Mouse (Mus musculus) left cerebral cortex, postnatal 14 days (tissue): ENCODE data around the gene Brap. TPM values are rescaled to one million over a fixed set of nuclear protein-coding genes. Genes with fewer than 3 reads are reported as not detected.
"Not testable (repeated sequence)": the region's sequence is repeated elsewhere in the genome, so short reads cannot be mapped to it uniquely, and the experiment has no call there.

Experiments used
- DNase-seq, 2 experiments: peaks; one replicate each; pipeline ENCODE4 v3.0.0; 2021 to 2022; ENCODE audit warnings: low spot score in 2 of 2, mixed read lengths in 1 of 2
- intact Hi-C: fragments of 180-260 bp; cut with DNase I; formaldehyde crosslinking; loops from one replicate; pipeline ENCODE4 v1.15.1; 2025
- total RNA-seq, 2 experiments: library from RNA; stranded (reverse); gene quantifications; 2 replicates each; pipeline ENCODE4 v1.2.3; 2021

Gene Brap
- total RNA-seq, 2 experiments from 2014 or later, result 55.0 to 59.1 TPM

DNA sequence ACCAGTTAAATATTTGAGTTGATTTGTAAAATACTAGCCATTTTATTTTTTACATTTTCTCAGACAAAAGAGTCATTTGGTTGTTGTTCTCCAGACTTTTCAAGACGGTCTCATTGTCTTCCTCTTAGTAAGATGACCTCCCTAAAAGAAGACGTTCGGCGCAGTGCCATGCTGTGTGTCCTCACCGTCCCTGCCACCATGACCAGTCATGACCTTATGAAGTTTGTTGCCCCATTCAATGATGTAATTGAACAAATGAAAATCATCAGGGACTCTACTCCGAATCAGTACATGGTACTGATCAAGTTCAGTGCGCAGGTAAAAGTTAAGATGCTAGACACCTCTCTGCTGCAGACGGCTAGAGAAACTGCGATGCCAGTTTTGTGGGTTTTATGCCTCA, 4.6 kb downstream of the Brap start:
- intact Hi-C loops, result no loop called here
- DNase-seq, result no peak

- intact Hi-C loops, result no loop called here
- DNase-seq, result no peak
Measured at GRCm38 (mm10) chr5:121667067-121667466, 6.7 kb downstream of the Brap start.

DNA sequence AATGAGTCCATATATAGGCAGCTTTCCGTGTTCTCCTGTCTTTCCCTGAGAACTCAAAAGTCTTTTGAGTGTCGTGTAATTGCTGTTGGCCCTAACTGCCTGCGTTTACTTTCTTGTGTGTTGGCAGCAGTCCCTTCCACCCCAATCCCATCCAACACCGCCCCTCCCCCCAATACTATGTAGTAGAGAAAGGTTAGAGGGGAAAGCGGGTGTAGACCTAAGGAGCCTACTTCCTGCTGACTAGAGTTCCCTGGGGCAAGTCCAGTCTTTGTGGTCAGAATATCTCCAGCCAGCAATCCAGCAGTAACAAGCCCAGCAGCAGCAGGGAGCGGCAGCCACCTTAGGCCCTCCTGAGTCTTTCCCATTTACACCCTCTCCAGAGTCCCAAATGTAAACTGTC, 8.0 kb downstream of the Brap start:
- intact Hi-C loops, result no loop called here
- DNase-seq, result no peak

DNA sequence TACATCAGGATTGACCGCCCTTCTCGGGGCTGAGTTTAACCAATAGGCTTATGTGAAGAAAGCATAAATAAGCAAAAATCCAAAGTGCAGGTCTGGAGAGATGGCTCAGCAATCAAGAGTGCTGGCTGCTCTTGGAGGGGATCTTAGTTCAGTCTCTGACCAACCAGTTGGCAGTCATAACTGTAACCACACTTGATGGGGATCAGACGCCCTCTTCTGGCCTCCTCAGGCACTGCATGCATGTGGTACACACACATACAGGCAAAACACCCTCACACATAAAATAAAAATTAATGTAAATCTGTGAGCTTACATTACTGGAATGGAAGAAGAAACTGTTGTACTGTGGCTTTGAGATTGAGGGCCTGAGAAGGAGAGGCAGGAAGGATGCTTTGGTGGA, 10.0 kb downstream of the Brap start:
- intact Hi-C loops, result no loop called here

DNA sequence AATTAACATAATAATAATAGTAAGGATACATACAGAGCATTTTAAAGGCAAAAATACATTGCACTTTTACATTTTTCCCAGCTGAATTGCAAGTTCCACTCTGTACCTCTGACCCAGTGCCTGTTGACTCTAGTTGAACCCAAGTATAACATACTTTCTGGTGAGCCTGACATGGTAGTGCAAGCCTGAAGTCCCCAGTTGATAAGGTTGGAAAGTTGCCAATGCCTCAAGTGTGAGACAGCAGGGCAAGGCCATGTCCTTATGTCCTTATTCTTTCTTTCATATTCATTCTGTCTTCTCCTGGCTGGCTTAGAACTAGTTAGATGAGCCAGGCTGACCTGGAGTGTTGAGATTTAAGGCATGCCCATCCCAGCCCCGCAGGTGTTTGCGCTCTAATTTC, 21.9 kb downstream of the Brap start:
- intact Hi-C loops, result no loop called here

More for the DNA sequence above, 10.0 kb downstream of the Brap start:
- peak in 1 of 2 experiments; percentile 56 for DNase-seq

GRCm38 (mm10) chr5:121685495-121685894, 25.1 kb downstream of the Brap start:
- intact Hi-C loops, result no loop called here
- no peak for DNase-seq

More for the DNA sequence above, 21.9 kb downstream of the Brap start:
- DNase-seq, result no peak

DNA sequence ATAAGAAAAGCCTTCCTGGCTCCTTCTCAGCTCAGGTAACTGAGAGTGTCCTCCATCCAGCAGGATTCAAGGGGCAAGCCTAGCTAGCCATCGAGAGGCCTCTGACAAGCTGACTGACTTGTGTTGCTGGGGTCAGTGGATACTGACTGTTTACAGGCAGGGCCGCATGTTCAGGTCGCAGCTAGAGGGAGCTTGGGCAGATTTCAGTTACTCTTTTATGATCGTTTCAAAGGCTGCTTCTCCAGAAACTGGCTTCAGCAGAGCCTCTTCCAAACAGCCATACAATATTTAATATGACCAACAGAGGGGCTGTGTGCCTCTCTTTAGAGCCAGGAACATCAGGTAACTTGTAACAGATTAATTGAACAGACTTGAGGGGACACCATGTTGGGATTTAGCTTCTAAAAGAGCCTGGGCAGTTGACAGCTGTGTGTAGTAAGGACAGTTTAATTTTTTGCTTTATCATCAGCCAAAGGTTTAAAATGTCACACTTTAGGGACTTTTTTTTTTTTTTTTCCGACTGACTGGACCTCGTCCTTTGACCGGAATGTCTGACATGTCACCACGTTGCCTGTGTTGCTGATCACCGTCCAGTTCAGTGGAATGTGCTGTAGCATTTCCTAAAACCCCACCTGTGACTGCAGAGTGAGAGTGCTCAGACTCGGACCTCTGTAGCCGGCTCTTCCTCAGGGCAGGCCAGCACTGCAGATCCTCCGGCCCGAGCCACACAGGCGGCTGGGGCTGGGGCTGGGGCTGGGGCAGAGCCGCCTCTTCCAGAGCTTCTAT, 25.9 kb downstream of the Brap start:
- intact Hi-C loops, result no loop called here
- DNase-seq, result no peak

DNA sequence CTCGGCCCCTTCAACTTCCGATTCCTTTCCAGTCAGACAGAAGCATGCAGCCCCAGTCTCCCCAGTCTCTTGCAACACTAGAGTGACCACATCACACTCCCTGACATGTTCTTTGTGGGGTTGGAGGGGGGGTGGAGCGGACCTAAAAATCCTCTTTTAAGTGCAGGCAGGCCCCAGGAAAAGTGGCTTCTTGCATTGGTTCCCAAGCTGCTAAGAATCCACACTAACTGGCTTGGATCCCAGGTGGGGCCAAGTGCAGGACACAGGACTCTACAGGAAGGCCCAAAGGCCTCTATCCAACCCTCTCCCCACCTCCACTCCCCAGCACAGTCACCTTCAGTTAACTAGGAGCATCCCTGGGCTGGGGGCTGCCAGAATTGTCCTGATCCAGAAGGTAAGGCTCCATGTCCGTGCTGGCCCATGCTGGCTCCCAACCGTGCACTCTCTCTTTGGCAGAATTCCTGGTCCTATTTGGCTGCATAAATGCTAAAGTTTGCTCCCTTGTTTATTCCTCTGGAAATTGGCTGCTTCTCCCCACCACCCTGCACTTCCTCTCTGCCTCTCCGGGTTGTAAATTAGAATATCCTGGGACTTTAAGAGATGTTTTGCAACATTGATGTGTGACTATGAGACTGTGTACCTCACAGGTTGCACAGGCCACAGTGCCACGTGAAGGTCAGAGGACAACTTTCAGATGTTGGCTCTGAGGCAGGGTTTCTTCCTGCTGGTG, 30.3 kb downstream of the Brap start:
- intact Hi-C loops, result no loop called here
- DNase-seq, result no peak

DNA sequence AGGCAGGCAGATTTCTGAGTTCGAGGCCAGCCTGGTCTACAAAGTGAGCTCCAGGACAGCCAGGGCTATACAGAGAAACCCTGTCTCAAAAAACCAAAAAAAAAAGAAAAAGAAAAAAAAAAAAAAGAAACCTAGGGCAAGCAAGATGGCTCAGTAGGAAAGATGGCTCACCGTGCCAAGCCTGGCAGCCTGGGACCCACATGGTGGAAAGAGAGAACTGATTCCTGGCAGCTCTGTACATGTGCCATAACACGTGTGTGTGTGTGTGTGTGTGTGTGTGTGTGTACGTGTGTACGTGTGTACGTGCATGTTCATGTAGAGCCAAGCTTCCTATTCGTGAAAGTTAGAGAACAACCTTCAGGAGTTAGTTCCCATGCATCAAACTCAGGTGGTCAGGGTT, 31.1 kb downstream of the Brap start:
- DNase-seq, intact Hi-C loops: not testable (repeated sequence)

DNA sequence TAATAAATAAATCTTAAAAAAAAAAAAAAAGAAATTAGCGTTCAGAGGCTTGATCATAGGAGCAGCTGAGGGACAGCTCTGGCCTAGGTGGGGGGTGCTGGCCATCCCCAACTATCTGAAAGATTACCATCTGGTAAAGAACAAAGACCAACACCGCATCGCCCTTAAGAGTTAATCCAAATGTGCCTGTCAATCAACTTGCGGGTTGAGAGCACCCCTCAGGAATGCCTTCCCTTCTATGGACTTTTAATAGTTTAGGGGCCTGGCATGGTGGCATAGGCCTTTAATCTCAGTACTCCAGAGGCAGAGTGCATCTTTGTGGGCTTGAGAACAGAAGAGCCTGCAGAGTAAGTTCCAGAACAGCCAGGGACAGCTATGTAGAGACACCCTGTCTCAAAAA, 32.5 kb downstream of the Brap start:
- no peak for DNase-seq
- intact Hi-C loops, result no loop called here

GRCm38 (mm10) chr5:121696761-121697160, 36.4 kb downstream of the Brap start:
- no peak for DNase-seq
- intact Hi-C loops, result no loop called here

DNA sequence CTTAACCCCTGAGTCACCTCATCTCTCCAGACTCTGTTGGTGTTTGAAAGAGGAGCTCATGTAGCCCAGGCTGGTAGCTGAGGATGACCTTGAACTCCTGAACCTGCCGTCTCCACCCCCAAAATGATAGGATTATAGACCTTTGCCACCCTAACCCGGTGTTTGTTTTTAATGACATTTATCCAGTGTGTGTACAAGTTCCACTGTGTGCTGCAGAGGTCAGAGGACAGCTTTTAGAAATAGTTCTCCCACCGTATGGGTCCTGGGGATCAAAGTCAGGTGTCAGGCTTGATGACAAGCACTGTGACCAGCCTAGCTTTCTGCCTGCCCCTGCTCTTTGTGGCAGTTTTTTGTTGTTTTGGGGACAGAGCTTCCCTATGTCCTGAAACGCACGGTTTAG, 39.5 kb downstream of the Brap start:
- intact Hi-C loops, result no loop called here
- DNase-seq, result no peak

DNA sequence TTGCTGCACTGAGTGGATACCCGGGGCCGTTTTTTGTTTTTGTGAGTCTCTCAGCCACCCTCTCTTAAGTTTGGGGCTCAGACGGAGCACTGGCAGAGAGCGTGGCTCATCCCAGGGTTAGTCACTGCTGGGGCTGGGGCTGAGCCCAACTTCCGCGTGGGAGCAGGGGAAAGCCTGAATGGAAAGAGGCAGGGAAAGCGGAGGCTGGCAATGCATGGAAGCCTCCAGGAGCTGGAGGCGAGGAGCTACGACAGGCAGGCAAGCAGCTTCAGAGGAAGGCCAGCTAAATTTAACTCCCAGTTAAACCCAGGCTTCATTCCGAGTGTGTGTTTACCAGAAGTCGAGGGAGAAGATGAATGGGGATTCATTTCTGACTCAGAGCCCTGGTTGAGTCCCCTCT, 40.1 kb downstream of the Brap start:
- intact Hi-C loops, result no loop called here
- peak; percentile 72 to 74 for DNase-seq

GRCm38 (mm10) chr5:121701111-121701769, 40.9 kb downstream of the Brap start:
- DNase-seq, result no peak
- intact Hi-C loops, result no loop called here

GRCm38 (mm10) chr5:121703341-121703740, 43.0 kb downstream of the Brap start:
- no peak for DNase-seq
- intact Hi-C loops, result no loop called here

- intact Hi-C loops, result no loop called here
- DNase-seq, result peak; percentile 14 to 54
Measured at GRCm38 (mm10) chr5:121704512-121705248, 44.3 kb downstream of the Brap start.

- DNase-seq, result no peak
- intact Hi-C loops, result loop anchor here (5.0 kb wide), 1 partner anchor 132 kb away; no protein-coding TSS in a partner anchor
Measured at GRCm38 (mm10) chr5:121710402-121710801, 50.0 kb downstream of the Brap start.

DNA sequence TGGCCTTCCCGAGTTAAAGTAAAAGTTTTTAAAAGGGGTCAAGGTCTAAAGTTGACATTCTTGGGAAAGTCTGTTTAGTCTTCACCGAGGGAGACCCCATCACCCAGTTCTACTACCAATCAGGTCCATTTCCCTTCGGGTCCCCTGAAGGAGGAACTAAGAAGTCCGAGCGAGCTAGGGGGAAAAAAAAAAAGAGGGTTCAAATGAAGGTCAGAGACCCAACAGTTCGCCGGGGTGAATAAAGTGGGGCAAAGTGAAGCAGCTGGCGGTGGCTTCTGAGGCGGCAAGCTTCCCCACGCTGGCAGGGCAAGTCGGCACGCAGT, 50.4 kb downstream of the Brap start:
- intact Hi-C loops, result loop anchor here (5.0 kb wide), 1 partner anchor 131 kb away; no protein-coding TSS in a partner anchor
- DNase-seq, result no peak

DNA sequence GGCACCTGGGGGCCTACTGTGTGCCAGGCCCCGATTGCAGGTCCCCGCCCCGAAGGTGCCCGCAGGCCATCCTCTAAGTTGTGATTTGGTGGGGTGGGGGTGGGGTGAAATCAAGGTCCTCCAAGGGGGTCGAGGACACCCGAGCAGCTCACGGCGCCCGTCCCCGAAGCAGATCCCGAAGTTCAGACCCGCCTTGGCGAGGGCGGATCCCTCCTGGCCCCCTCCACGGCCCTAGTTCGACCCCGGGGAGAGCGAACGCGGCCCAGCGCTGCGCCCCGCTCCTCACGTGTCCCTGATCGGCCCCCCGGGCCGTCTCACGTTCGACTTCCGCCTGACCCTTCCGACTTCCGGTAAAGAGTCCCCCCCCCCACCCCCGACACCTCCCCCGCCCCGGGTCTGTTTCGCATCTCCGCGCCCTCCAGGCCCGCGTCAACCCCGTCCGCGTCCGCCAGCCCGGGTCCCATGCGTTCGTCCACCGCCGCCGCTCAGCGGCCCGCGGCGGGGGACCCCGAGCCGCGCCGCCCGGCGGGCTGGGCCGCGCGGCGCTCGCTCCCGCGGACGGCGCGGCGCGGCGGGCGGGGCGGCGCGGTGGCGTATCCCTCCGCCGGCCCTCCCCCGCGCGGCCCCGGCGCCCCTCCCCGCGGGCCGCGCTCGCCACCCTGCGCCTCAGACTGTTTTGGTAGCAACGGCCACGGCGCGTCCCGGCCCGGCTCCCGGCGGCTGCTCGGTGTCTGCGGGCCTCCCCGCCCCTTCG, 51.0 kb downstream of the Brap start, which contains the start of gene Atxn2:
Gene Atxn2, plus strand, starts transcription at position 164 of the 754 bp plus-strand sequence.
- intact Hi-C loops, result loop anchor here (5.0 kb wide), 1 partner anchor 131 kb away; no protein-coding TSS in a partner anchor
- DNase-seq, result peak; percentile 65 to 81
